ENCODE assay signal across 8 mouse cellular contexts in genomic region chr4:89145409-89145808, GRCm38 (mm10). TPM values are rescaled to one million over a fixed set of nuclear protein-coding genes. Genes with fewer than 3 reads are reported as not detected.
DNase-seq lines count a peak whose midpoint lies in the region; ATAC-seq and TF ChIP-seq lines count a peak whose summit lies in the region.

No protein-coding gene starts in this region.

- no peak overlapping the region for H3K4me2 ChIP-seq in hindbrain, postnatal 0 days (ENCODE audit: low read depth, low read length)

- WGBS in hindbrain, postnatal 0 days, result 42% methylated on average over 6 of the region's 6 CpGs

- H3K27ac ChIP-seq in hindbrain, postnatal 0 days, result no peak overlapping the region

- no peaks in the 10 kb centered on the region for H3K9me3 ChIP-seq in hindbrain, postnatal 0 days (ENCODE audit: low read length)

- POLR2A ChIA-PET in Patski (lab: Charles Lee), result no interaction called here

- no peak for DNase-seq in Patski (ENCODE audit: low read depth, low spot score)
- DNase-seq in cerebellum, postnatal 10 days, result peak; percentile 84 to 86
- DNase-seq in frontal cortex, postnatal 25 days (ENCODE audit: low spot score in 2 of 2), result peak; percentile 40 to 66
- DNase-seq in hindbrain, postnatal 0 days (ENCODE audit: low spot score), result peak; percentile 84
- peak; percentile 56 to 67 for DNase-seq in layer of hippocampus, postnatal 36 days
- peak; percentile 77 for DNase-seq in lung, postnatal 36 days
- peak; percentile 67 to 80 for DNase-seq in right cerebral cortex, adult 2 months (ENCODE audit: low spot score in 2 of 2)
- peak; percentile 43 for DNase-seq in urinary bladder, postnatal 10 days (ENCODE audit: low spot score)

- CTCF ChIA-PET in Patski (lab: Charles Lee), result interaction anchor here (0.7 to 2.6 kb wide), 29 partner anchors 9 to 387 kb away, joined by 3 to 12 read pairs (median 3); partner anchors contain the start of genes Cdkn2a and Cdkn2b

- no peaks in the 10 kb centered on the region for H3K36me3 ChIP-seq in hindbrain, postnatal 0 days (ENCODE audit: insufficient read depth, low read length)

- H3K27me3 ChIP-seq in Patski, result no peaks in the 10 kb centered on the region
- no peaks in the 10 kb centered on the region for H3K27me3 ChIP-seq in hindbrain, postnatal 0 days (ENCODE audit: insufficient read depth, low read length)

- in situ Hi-C loops in Patski (cut with MboI; ENCODE audit: low pct_unique_long_range_greater_than_20kb), result loop anchor here (5.0 to 25.0 kb wide), 3 partner anchors 377 to 547 kb away; partner anchors contain the start of genes Gm13271, Gm13283 and Gm13290

- no peaks in the 10 kb centered on the region for H3K4me1 ChIP-seq in hindbrain, postnatal 0 days (ENCODE audit: insufficient read depth, low read length)

- TF ChIP-seq CTCF in Patski (IDR thresholded peaks at IDR 0.05), result peak; percentile 82
- peak; percentile 95 for TF ChIP-seq CTCF in hindbrain, postnatal 0 days (IDR thresholded peaks at IDR 0.05; ENCODE audit: low read depth)

- no peak overlapping the region for H3K9ac ChIP-seq in hindbrain, postnatal 0 days (replicated peaks; ENCODE audit: low read length)

- ATAC-seq in Patski, result peak; percentile 60
- peak; percentile 80 for ATAC-seq in hindbrain, postnatal 0 days

- no peak overlapping the region for H3K4me3 ChIP-seq in hindbrain, postnatal 0 days (ENCODE audit: low read length)

RNA-seq across cellular contexts. Expression of gene Mtap, which starts 8.5 kb away (rescaled TPM):
- polyA plus RNA-seq in Patski (2021), result 59.4 TPM
- 8.7 and 9.9 TPM in 2 replicates for total RNA-seq in hindbrain, postnatal 0 days (2014; rRNA removed)
- polyA plus RNA-seq in hindbrain, postnatal 0 days (2015; fragmentation: Nextera tagmentation; extraction: Ambion mirVana), result 26.1 and 27.4 TPM in 2 replicates
- 10 to 100 TPM in 1 of 2 experiments, 1 to 10 TPM in 1; 9.7 to 10.2 TPM for total RNA-seq in layer of hippocampus, postnatal 36 days (2021)
